Mouse (Mus musculus) kidney, embryonic 14.5 days (tissue): ENCODE measurements around the gene Ptgir. TPM values are rescaled to one million over a fixed set of nuclear protein-coding genes. Genes with fewer than 3 reads are reported as not detected.

Experiments
- polyA plus RNA-seq: library from polyadenylated mRNA; unstranded; fragments of >200 nt; fragmentation: Nextera tagmentation; extraction: Ambion mirVana; gene quantifications from 2 replicates; pipeline ENCODE4 v1.2.1, GENCODE M21; 2014

Ptgir gene
- polyA plus RNA-seq, 1 experiment from 2014 or later, result 1.4 TPM

Other genes starting within 250 kb of the Ptgir start
- not detected in 2 replicates for gene Ceacam15, start 230.8 kb upstream of the Ptgir start, polyA plus RNA-seq
- gene Ceacam9, start 184.6 kb upstream of the Ptgir start, polyA plus RNA-seq, result not detected in 2 replicates
- 270 and 336 TPM in 2 replicates for gene Ap2s1, start 168.1 kb upstream of the Ptgir start, polyA plus RNA-seq
- 30.2 and 36.1 TPM in 2 replicates for gene Slc1a5, start 125.2 kb upstream of the Ptgir start, polyA plus RNA-seq
- gene Strn4, start 90.6 kb upstream of the Ptgir start, polyA plus RNA-seq, result 75.5 and 111 TPM in 2 replicates
- gene Fkrp, start 89.8 kb upstream of the Ptgir start, polyA plus RNA-seq, result 23.6 and 31.1 TPM in 2 replicates
- gene Prkd2, start 63.6 kb upstream of the Ptgir start, polyA plus RNA-seq, result 10.9 and 15.7 TPM in 2 replicates
- 5.1 and 6.4 TPM in 2 replicates for gene Dact3, start 31.2 kb upstream of the Ptgir start, polyA plus RNA-seq
- 7.5 TPM in 2 replicates for gene Gng8, start 14.7 kb upstream of the Ptgir start, polyA plus RNA-seq
- 156 and 198 TPM in 2 replicates for gene Calm3, start 17.6 kb downstream of the Ptgir start, polyA plus RNA-seq
- gene Pnmal2, start 38.2 kb downstream of the Ptgir start, polyA plus RNA-seq, result 2.5 and 5.5 TPM in 2 replicates
- gene Pnmal1, start 53.2 kb downstream of the Ptgir start, polyA plus RNA-seq, result 0.51 and 0.74 TPM in 2 replicates
- gene Gm42372, start 76.6 kb downstream of the Ptgir start, polyA plus RNA-seq, result 0.29 and 0.47 TPM in 2 replicates
- 17.5 and 21.4 TPM in 2 replicates for gene Ccdc8, start 86.2 kb downstream of the Ptgir start, polyA plus RNA-seq
- gene Ppp5c, start 121.4 kb downstream of the Ptgir start, polyA plus RNA-seq, result 103 and 115 TPM in 2 replicates
- 14.2 and 19.7 TPM in 2 replicates for gene Hif3a, start 155.9 kb downstream of the Ptgir start, polyA plus RNA-seq
- 0.06 and 0.23 TPM in 2 replicates for gene Psg16, start 167.6 kb downstream of the Ptgir start, polyA plus RNA-seq
- not detected in 2 replicates for gene Ceacam3, start 243.8 kb downstream of the Ptgir start, polyA plus RNA-seq